Mouse (Mus musculus): ENCODE data around the gene Ndufs5. TPM values are rescaled to one million over a fixed set of nuclear protein-coding genes. Genes with fewer than 3 reads are reported as not detected.

The Ndufs5 gene
- polyA plus RNA-seq (2012; fragmentation: generic; extraction: Trizol), result 100 to 1,000 TPM; 156 to 312 TPM

GRCm38 (mm10) chr4:123717574-123718433, at the start of gene Ndufs5:
Gene Ndufs5 (minus strand): TSS chr4:123718202.

GRCm38 (mm10) chr4:123750152-123750651, 32.2 kb upstream of the Ndufs5 start, which contains the start of gene Akirin1:
Gene Akirin1 (minus strand): TSS chr4:123750345.

GRCm38 (mm10) chr4:123684260-123684659, 33.7 kb downstream of the Ndufs5 start, which contains the start of gene Macf1:
Gene Macf1 (minus strand): TSS chr4:123684360.

Other genes starting within 250 kb of the Ndufs5 start
- gene Macf1, start 33.8 kb downstream of the Ndufs5 start, polyA plus RNA-seq (2012; fragmentation: generic; extraction: Trizol), result 10 to 100 TPM in 1 of 2 experiments, 1 to 10 TPM in 1; 2.4 to 37.3 TPM
- gene Akirin1, start 32.1 kb upstream of the Ndufs5 start, polyA plus RNA-seq (2012; fragmentation: generic; extraction: Trizol), result 1 to 10 TPM; 1.2 to 7.3 TPM
- under 1 TPM; 0.13 to 0.41 TPM for gene Rhbdl2, start 69.7 kb upstream of the Ndufs5 start, polyA plus RNA-seq (2012; fragmentation: generic; extraction: Trizol)
- gene 4933427I04Rik, start 141.5 kb upstream of the Ndufs5 start, polyA plus RNA-seq (2012; fragmentation: generic; extraction: Trizol), result under 1 TPM in 1 of 2 experiments, not detected in 1; 0.02 TPM
- gene Mycbp, start 186.6 kb upstream of the Ndufs5 start, polyA plus RNA-seq (2012; fragmentation: generic; extraction: Trizol), result 10 to 100 TPM; 12.3 to 24.6 TPM
- 10 to 100 TPM in 1 of 2 experiments, 1 to 10 TPM in 1; 7.8 to 38.6 TPM for gene Rragc, start 199.2 kb upstream of the Ndufs5 start, polyA plus RNA-seq (2012; fragmentation: generic; extraction: Trizol)
- under 1 TPM; 0.07 to 0.21 TPM for gene 4930535I16Rik, start 199.8 kb upstream of the Ndufs5 start, polyA plus RNA-seq (2012; fragmentation: generic; extraction: Trizol)